Mouse (Mus musculus) neural tube, embryonic 11.5 days (tissue): ENCODE data around the gene Cry2. TPM values are rescaled to one million over a fixed set of nuclear protein-coding genes. Genes with fewer than 3 reads are reported as not detected.
A peak's percentile ranks its signal among the peaks of the same experiment; 100 is the strongest.

Experiments
- ATAC-seq: fragments of 200-750 bp; cut with Nextera tagmentation; 2 replicates; pipeline ENCODE4 v1.8.0; 2017; ENCODE audit warnings: moderate number of reproducible peaks, mild to moderate bottlenecking, moderate TSS enrichment, moderate library complexity; ENCODE audit not compliant: insufficient read depth, low FRiP score, low TSS enrichment
- DNase-seq: peaks from one replicate; pipeline ENCODE4 v3.0.0-alpha.2; 2015; ENCODE audit warnings: low spot score
- H3K27ac ChIP-seq: fragments of 300-500 bp; sonication (generic); 2 replicates; pipeline ENCODE4 v1.5.1; 2014; ENCODE audit warnings: low read depth, mild to moderate bottlenecking, low read length
- H3K27me3 ChIP-seq: fragments of 300-500 bp; sonication (generic); 2 replicates; pipeline ENCODE4 v1.6.1; 2014; ENCODE audit warnings: mild to moderate bottlenecking, low read length, mixed read lengths; ENCODE audit not compliant: control insufficient read depth, insufficient read depth
- H3K36me3 ChIP-seq: fragments of 300-500 bp; sonication (generic); 2 replicates; pipeline ENCODE4 v1.6.1; 2014; ENCODE audit warnings: mild to moderate bottlenecking, low read length, moderate library complexity, mixed read lengths; ENCODE audit not compliant: control insufficient read depth, insufficient read depth
- H3K4me1 ChIP-seq: fragments of 300-500 bp; sonication (generic); 2 replicates; pipeline ENCODE4 v1.6.1; 2014; ENCODE audit warnings: low read length, mixed read lengths; ENCODE audit not compliant: control insufficient read depth, insufficient read depth
- H3K4me2 ChIP-seq: fragments of 300-500 bp; sonication (generic); 2 replicates; pipeline ENCODE4 v1.6.1; 2014; ENCODE audit warnings: low read depth, mild to moderate bottlenecking, moderate library complexity
- H3K4me3 ChIP-seq: fragments of 300-500 bp; sonication (generic); 2 replicates; pipeline ENCODE4 v1.5.1; 2014; ENCODE audit warnings: low read depth, low read length
- H3K9ac ChIP-seq: fragments of 300-500 bp; sonication (generic); 2 replicates; pipeline ENCODE4 v1.6.1; 2014; ENCODE audit warnings: mild to moderate bottlenecking, low read length
- H3K9me3 ChIP-seq: fragments of 300-500 bp; sonication (generic); 2 replicates; pipeline ENCODE4 v1.6.1; 2016; ENCODE audit warnings: low read length; ENCODE audit not compliant: control insufficient read depth
- WGBS: fragments of 180-500 bp; shearing (Covaris S2); extraction: QIAGEN DNeasy Blood & Tissue Kit; methylation state at CpG from one replicate; pipeline ENCODE4 v1.1.7; 2014; 5-methylcytosine and 5-hydroxymethylcytosine counted together
- polyA plus RNA-seq: library from polyadenylated mRNA; unstranded; fragments of >200 nt; fragmentation: Nextera tagmentation; extraction: Ambion mirVana; gene quantifications from 2 replicates; pipeline ENCODE4 v1.2.1, GENCODE M21; 2014

The Cry2 gene
- polyA plus RNA-seq, 1 experiment from 2014 or later, result 21.4 TPM

- DNase-seq (no peak), ATAC-seq (no peak)
- H3K4me1 ChIP-seq, result no peaks in the 10 kb centered on the region
- WGBS, result 88% methylated on average over 4 of the region's 4 CpGs
- H3K27ac ChIP-seq, result no peak overlapping the region
- H3K9me3 ChIP-seq, result no peaks in the 10 kb centered on the region
- H3K36me3 ChIP-seq, result 0 out of 2 replicates have a peak, but pooled peaks cover 6% of the 10 kb centered on the region
- H3K4me3 ChIP-seq, result no peak overlapping the region
- no peak overlapping the region for H3K9ac ChIP-seq
- H3K27me3 ChIP-seq, result no peaks in the 10 kb centered on the region
- no peak overlapping the region for H3K4me2 ChIP-seq
These were observed 69.8 kb downstream of the Cry2 start for GRCm38 (mm10) chr2:92364086-92364485.

- no peak overlapping the region for H3K27ac ChIP-seq
- DNase-seq (no peak), ATAC-seq (no peak)
- H3K9me3 ChIP-seq, result no peaks in the 10 kb centered on the region
- no peak overlapping the region for H3K4me2 ChIP-seq
- no peaks in the 10 kb centered on the region for H3K27me3 ChIP-seq
- WGBS, result 93% methylated on average over 6 of the region's 6 CpGs
- H3K9ac ChIP-seq, result no peak overlapping the region
- no peak overlapping the region for H3K4me3 ChIP-seq
- peaks cover 6% of the 10 kb centered on the region; the same call in 1 of the 2 replicates for H3K36me3 ChIP-seq
- no peaks in the 10 kb centered on the region for H3K4me1 ChIP-seq
These were observed 71.1 kb downstream of the Cry2 start for GRCm38 (mm10) chr2:92362571-92363228.

GRCm38 (mm10) chr2:92361795-92362194, 72.0 kb downstream of the Cry2 start:
- peaks cover 6% of the 10 kb centered on the region; the same call in 1 of the 2 replicates for H3K36me3 ChIP-seq
- H3K27ac ChIP-seq, result no peak overlapping the region
- no peak for ATAC-seq
- 91% methylated on average over 8 of the region's 8 CpGs for WGBS
- no peaks in the 10 kb centered on the region for H3K4me1 ChIP-seq
- H3K9me3 ChIP-seq, result no peaks in the 10 kb centered on the region
- H3K4me3 ChIP-seq, result no peak overlapping the region
- H3K9ac ChIP-seq, result no peak overlapping the region
- H3K27me3 ChIP-seq, result no peaks in the 10 kb centered on the region
- no peak overlapping the region for H3K4me2 ChIP-seq
- DNase-seq, result no peak

- ATAC-seq (0 out of 2 replicates have a peak, but pooled peaks have one; percentile 48), DNase-seq (peak; percentile 19)
These were observed 73.0 kb downstream of the Cry2 start for GRCm38 (mm10) chr2:92360893-92361292.

GRCm38 (mm10) chr2:92360186-92360823, 73.5 kb downstream of the Cry2 start:
- H3K27ac ChIP-seq, result no peak overlapping the region
- 77% methylated on average over 25 of the region's 25 CpGs for WGBS
- no peaks in the 10 kb centered on the region for H3K4me1 ChIP-seq
- H3K9me3 ChIP-seq, result no peaks in the 10 kb centered on the region
- no peak overlapping the region for H3K9ac ChIP-seq
- H3K27me3 ChIP-seq, result no peaks in the 10 kb centered on the region
- no peak overlapping the region for H3K4me2 ChIP-seq
- peaks cover 6% of the 10 kb centered on the region; the same call in 1 of the 2 replicates for H3K36me3 ChIP-seq
- no peak overlapping the region for H3K4me3 ChIP-seq
- ATAC-seq (no peak), DNase-seq (peak; percentile 9)

More at GRCm38 (mm10) chr2:92360893-92361292, 73.0 kb downstream of the Cry2 start:
- Histone ChIP-seq H3K9ac (no peak overlapping the region), H3K9me3 (no peaks in the 10 kb centered on the region), H3K4me2 (no peak overlapping the region), H3K4me3 (no peak overlapping the region), H3K27ac (no peak overlapping the region), H3K4me1 (no peaks in the 10 kb centered on the region), H3K36me3 (peaks cover 6% of the 10 kb centered on the region; the same call in 1 of the 2 replicates), H3K27me3 (no peaks in the 10 kb centered on the region)
- 33% methylated on average over 11 of the region's 12 CpGs for WGBS

- Histone ChIP-seq H3K27ac (no peak overlapping the region), H3K9ac (no peak overlapping the region), H3K36me3 (peaks cover 6% of the 10 kb centered on the region), H3K9me3 (no peaks in the 10 kb centered on the region), H3K4me3 (no peak overlapping the region), H3K4me1 (no peaks in the 10 kb centered on the region), H3K4me2 (no peak overlapping the region), H3K27me3 (no peaks in the 10 kb centered on the region)
- ATAC-seq (no peak), DNase-seq (no peak)
- 91% methylated on average over 2 of the region's 2 CpGs for WGBS
These were observed 74.5 kb downstream of the Cry2 start for GRCm38 (mm10) chr2:92359301-92359700.

GRCm38 (mm10) chr2:92354224-92354623, 79.6 kb downstream of the Cry2 start:
- no peak for DNase-seq
- ATAC-seq, result no peak
- 58% methylated on average over 6 of the region's 6 CpGs for WGBS
- H3K9ac ChIP-seq, result no peak overlapping the region
- H3K36me3 ChIP-seq, result peaks cover 2% of the 10 kb centered on the region
- no peaks in the 10 kb centered on the region for H3K4me1 ChIP-seq
- H3K27ac ChIP-seq, result no peak overlapping the region
- H3K4me3 ChIP-seq, result no peak overlapping the region
- no peak overlapping the region for H3K4me2 ChIP-seq
- no peaks in the 10 kb centered on the region for H3K27me3 ChIP-seq
- H3K9me3 ChIP-seq, result no peaks in the 10 kb centered on the region
